Mouse (Mus musculus) right cerebral cortex, postnatal 10 days (tissue): ENCODE measurements around the gene Ppox.
"Not testable (repeated sequence)": the region's sequence is repeated elsewhere in the genome, so short reads cannot be mapped to it uniquely, and the experiment has no call there.

ENCODE experiments used
- DNase-seq, 2 experiments: peaks; one replicate each; pipeline ENCODE4 v3.0.0; 2021; ENCODE audit warnings: low spot score in 2 of 2

Gene Ppox

GRCm38 (mm10) chr1:171245353-171245752, 35.6 kb downstream of the Ppox start:
- no peak for DNase-seq

- DNase-seq: not testable (repeated sequence)
Measured at GRCm38 (mm10) chr1:171241952-171242351, 39.0 kb downstream of the Ppox start.

- DNase-seq: no peak
Measured at GRCm38 (mm10) chr1:171240911-171241310, 40.1 kb downstream of the Ppox start.

GRCm38 (mm10) chr1:171239992-171240744, 40.8 kb downstream of the Ppox start:
- DNase-seq: no peak

GRCm38 (mm10) chr1:171238463-171238862, 42.5 kb downstream of the Ppox start:
- no peak for DNase-seq

- DNase-seq: no peak
Measured at GRCm38 (mm10) chr1:171237438-171237837, 43.5 kb downstream of the Ppox start.

- DNase-seq: no peak
Measured at GRCm38 (mm10) chr1:171235791-171236190, 45.2 kb downstream of the Ppox start.

- no peak for DNase-seq
Measured at GRCm38 (mm10) chr1:171234538-171234937, 46.4 kb downstream of the Ppox start.

GRCm38 (mm10) chr1:171234126-171234525, 46.9 kb downstream of the Ppox start, which contains the start of gene Fcer1g:
TSS of gene Fcer1g (minus strand) at chr1:171234365.
- peak in 1 of 2 experiments; percentile 56 for DNase-seq

- DNase-seq: no peak
Measured at GRCm38 (mm10) chr1:171232800-171233730, 47.9 kb downstream of the Ppox start.

GRCm38 (mm10) chr1:171232348-171232747, 48.6 kb downstream of the Ppox start:
- DNase-seq: no peak

- no peak for DNase-seq
Measured at GRCm38 (mm10) chr1:171231844-171232243, 49.1 kb downstream of the Ppox start.

GRCm38 (mm10) chr1:171230215-171230614, 50.8 kb downstream of the Ppox start:
- no peak for DNase-seq

- no peak for DNase-seq
Measured at GRCm38 (mm10) chr1:171229750-171230149, 51.2 kb downstream of the Ppox start.

GRCm38 (mm10) chr1:171227879-171228278, 53.1 kb downstream of the Ppox start:
- no peak for DNase-seq

GRCm38 (mm10) chr1:171226780-171227179, 54.2 kb downstream of the Ppox start:
- DNase-seq: no peak
